Mouse (Mus musculus): ENCODE data around the gene Upf1. TPM values are rescaled to one million over a fixed set of nuclear protein-coding genes. Genes with fewer than 3 reads are reported as not detected.

The Upf1 gene
- total and polyA plus RNA-seq, 2 experiments from 2014 or later, result 9.7 to 45.4 TPM

GRCm38 (mm10) chr8:70283136-70284077, 69.7 kb downstream of the Upf1 start:
- ATAC-seq (ENCODE audit: low FRiP score) (peak; percentile 53), DNase-seq (ENCODE audit: low spot score) (peak; percentile 15)
- Histone ChIP-seq H3K9me3 (ENCODE audit: low read length) (no peaks in the 10 kb centered on the region), H3K9ac (replicated peaks; ENCODE audit: low read length, poor library complexity, severe bottlenecking) (peak overlapping the region; percentile 71), H3K4me1 (ENCODE audit: insufficient read depth, low read length) (no peaks in the 10 kb centered on the region), H3K27me3 (ENCODE audit: insufficient read depth, low read length) (no peaks in the 10 kb centered on the region), H3K4me2 (ENCODE audit: low read depth, low read length, poor library complexity, severe bottlenecking) (peak overlapping the region; percentile 92), H3K27ac (ENCODE audit: low read depth, low read length) (peak overlapping the region; percentile 43), H3K4me3 (ENCODE audit: low read depth, low read length) (peak overlapping the region; percentile 67), H3K36me3 (ENCODE audit: insufficient read depth, low read length) (peaks cover 3% of the 10 kb centered on the region; the same call in 1 of the 2 replicates)
- under 1% methylated on average over 52 of the region's 55 CpGs for WGBS
- TF ChIP-seq CTCF (IDR thresholded peaks at IDR 0.05), result no peak

DNA sequence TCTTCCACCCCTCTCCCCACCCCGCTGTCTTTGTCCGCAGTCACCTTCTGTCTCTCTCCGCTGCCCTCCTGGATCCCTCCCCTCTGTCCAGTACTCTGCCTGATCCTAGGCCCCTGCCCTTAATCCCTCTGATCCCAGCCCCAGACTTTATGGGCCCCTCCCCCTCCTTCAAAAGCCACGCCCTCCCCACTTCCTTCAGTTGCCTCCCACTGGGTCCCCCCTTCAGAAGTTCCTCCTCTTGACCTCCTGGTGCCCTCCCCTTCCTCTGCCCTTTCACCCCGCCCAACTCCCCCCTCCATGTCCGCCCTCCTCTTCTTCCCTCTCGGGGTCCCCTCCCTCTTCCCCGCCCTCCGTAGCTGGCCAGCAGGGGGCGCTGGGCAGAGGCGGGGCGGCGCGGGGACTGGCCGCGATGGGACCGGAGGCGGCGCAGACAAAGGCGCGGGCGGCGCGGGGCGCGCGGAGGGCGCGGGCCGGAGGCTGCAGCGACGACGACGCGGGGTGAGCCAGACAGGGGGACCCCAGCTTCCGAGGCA, 70.4 kb downstream of the Upf1 start, which contains the start of gene Homer3:
Gene Homer3, plus strand, starts transcription at position 225 of the 533 bp plus-strand sequence.
- Histone ChIP-seq H3K4me2 (ENCODE audit: low read depth, low read length, poor library complexity, severe bottlenecking) (peak within 1 kb of the TSS; percentile 92), H3K27me3 (ENCODE audit: insufficient read depth, low read length) (no peaks in the 10 kb centered on the region), H3K9me3 (ENCODE audit: low read length) (no peaks in the 10 kb centered on the region), H3K4me3 (ENCODE audit: low read depth, low read length) (peak within 1 kb of the TSS; percentile 67), H3K9ac (replicated peaks; ENCODE audit: low read length, poor library complexity, severe bottlenecking) (peak within 1 kb of the TSS; percentile 71), H3K27ac (ENCODE audit: low read depth, low read length) (peak within 1 kb of the TSS; percentile 43), H3K4me1 (ENCODE audit: insufficient read depth, low read length) (no peaks in the 10 kb centered on the region), H3K36me3 (ENCODE audit: insufficient read depth, low read length) (peaks cover 3% of the 10 kb centered on the region; the same call in 1 of the 2 replicates)
- TF ChIP-seq CTCF (IDR thresholded peaks at IDR 0.05), result peak; percentile 84
- WGBS, result 0% methylated on average over 31 of the region's 36 CpGs
- DNase-seq (ENCODE audit: low spot score), result peak; percentile 76
- peak; percentile 86 for ATAC-seq (ENCODE audit: low FRiP score)

Other genes with a start within 250 kb of the Upf1 start
- 440 and 447 TPM in 2 replicates for gene Ncan, start 232.4 kb downstream of the Upf1 start, total RNA-seq (2014; rRNA removed)
- 202 and 210 TPM in 2 replicates for gene Ncan, start 232.4 kb downstream of the Upf1 start, polyA plus RNA-seq (2015; fragmentation: Nextera tagmentation; extraction: Ambion mirVana)
- 5.4 and 7.7 TPM in 2 replicates for gene Nr2c2ap, start 221.9 kb downstream of the Upf1 start, total RNA-seq (2014; rRNA removed)
- 42.1 and 44.1 TPM in 2 replicates for gene Nr2c2ap, start 221.9 kb downstream of the Upf1 start, polyA plus RNA-seq (2015; fragmentation: Nextera tagmentation; extraction: Ambion mirVana)
- gene Rfxank, start 214.1 kb downstream of the Upf1 start, total RNA-seq (2014; rRNA removed), result 9.8 and 12.3 TPM in 2 replicates
- 7.4 and 9.3 TPM in 2 replicates for gene Rfxank, start 214.1 kb downstream of the Upf1 start, polyA plus RNA-seq (2015; fragmentation: Nextera tagmentation; extraction: Ambion mirVana)
- gene Borcs8, start 213.8 kb downstream of the Upf1 start, total RNA-seq (2014; rRNA removed), result 91.1 and 98.3 TPM in 2 replicates
- 49.8 and 58.6 TPM in 2 replicates for gene Borcs8, start 213.8 kb downstream of the Upf1 start, polyA plus RNA-seq (2015; fragmentation: Nextera tagmentation; extraction: Ambion mirVana)
- 0.55 and 1.1 TPM in 2 replicates for gene Mef2b, start 213.6 kb downstream of the Upf1 start, total RNA-seq (2014; rRNA removed)
- gene Mef2b, start 213.6 kb downstream of the Upf1 start, polyA plus RNA-seq (2015; fragmentation: Nextera tagmentation; extraction: Ambion mirVana), result 1.5 TPM in 2 replicates
- gene Tmem161a, start 180.9 kb downstream of the Upf1 start, total RNA-seq (2014; rRNA removed), result 52.4 and 64.8 TPM in 2 replicates
- gene Tmem161a, start 180.9 kb downstream of the Upf1 start, polyA plus RNA-seq (2015; fragmentation: Nextera tagmentation; extraction: Ambion mirVana), result 49.5 and 51.6 TPM in 2 replicates
- gene Slc25a42, start 141.0 kb downstream of the Upf1 start, total RNA-seq (2014; rRNA removed), result 15.1 and 18.0 TPM in 2 replicates
- 9.2 and 9.3 TPM in 2 replicates for gene Slc25a42, start 141.0 kb downstream of the Upf1 start, polyA plus RNA-seq (2015; fragmentation: Nextera tagmentation; extraction: Ambion mirVana)
- 139 and 150 TPM in 2 replicates for gene Sugp2, start 119.1 kb downstream of the Upf1 start, total RNA-seq (2014; rRNA removed)
- 71.7 and 75.7 TPM in 2 replicates for gene Sugp2, start 119.1 kb downstream of the Upf1 start, polyA plus RNA-seq (2015; fragmentation: Nextera tagmentation; extraction: Ambion mirVana)
- gene Armc6, start 118.8 kb downstream of the Upf1 start, total RNA-seq (2014; rRNA removed), result 112 and 119 TPM in 2 replicates
- gene Armc6, start 118.8 kb downstream of the Upf1 start, polyA plus RNA-seq (2015; fragmentation: Nextera tagmentation; extraction: Ambion mirVana), result 116 and 121 TPM in 2 replicates
- gene Homer3, start 70.5 kb downstream of the Upf1 start, total RNA-seq (2014; rRNA removed), result 36.4 and 49.7 TPM in 2 replicates
- gene Homer3, start 70.5 kb downstream of the Upf1 start, polyA plus RNA-seq (2015; fragmentation: Nextera tagmentation; extraction: Ambion mirVana), result 13.8 and 18.3 TPM in 2 replicates
- gene Ddx49, start 50.8 kb downstream of the Upf1 start, total RNA-seq (2014; rRNA removed), result 43.6 and 46.3 TPM in 2 replicates
- gene Ddx49, start 50.8 kb downstream of the Upf1 start, polyA plus RNA-seq (2015; fragmentation: Nextera tagmentation; extraction: Ambion mirVana), result 41.2 and 47.0 TPM in 2 replicates
- 97.1 and 106 TPM in 2 replicates for gene Cope, start 50.8 kb downstream of the Upf1 start, total RNA-seq (2014; rRNA removed)
- 264 and 291 TPM in 2 replicates for gene Cope, start 50.8 kb downstream of the Upf1 start, polyA plus RNA-seq (2015; fragmentation: Nextera tagmentation; extraction: Ambion mirVana)
- gene Cers1, start 37.5 kb downstream of the Upf1 start, total RNA-seq (2014; rRNA removed), result 65.1 and 86.5 TPM in 2 replicates
- 47.9 and 51.3 TPM in 2 replicates for gene Cers1, start 37.5 kb downstream of the Upf1 start, polyA plus RNA-seq (2015; fragmentation: Nextera tagmentation; extraction: Ambion mirVana)
- gene Gdf1, start 23.5 kb downstream of the Upf1 start, total RNA-seq (2014; rRNA removed), result not detected in 2 replicates
- 4.8 and 5.3 TPM in 2 replicates for gene Gdf1, start 23.5 kb downstream of the Upf1 start, polyA plus RNA-seq (2015; fragmentation: Nextera tagmentation; extraction: Ambion mirVana)
- gene Comp, start 20.3 kb upstream of the Upf1 start, total RNA-seq (2014; rRNA removed), result 0.19 and 0.49 TPM in 2 replicates
- 0.38 and 0.77 TPM in 2 replicates for gene Comp, start 20.3 kb upstream of the Upf1 start, polyA plus RNA-seq (2015; fragmentation: Nextera tagmentation; extraction: Ambion mirVana)
- 56.3 and 57.4 TPM in 2 replicates for gene Crtc1, start 86.3 kb upstream of the Upf1 start, total RNA-seq (2014; rRNA removed)
- gene Crtc1, start 86.3 kb upstream of the Upf1 start, polyA plus RNA-seq (2015; fragmentation: Nextera tagmentation; extraction: Ambion mirVana), result 46.5 and 47.8 TPM in 2 replicates
- 48.9 and 51.0 TPM in 2 replicates for gene Klhl26, start 123.7 kb upstream of the Upf1 start, total RNA-seq (2014; rRNA removed)
- gene Klhl26, start 123.7 kb upstream of the Upf1 start, polyA plus RNA-seq (2015; fragmentation: Nextera tagmentation; extraction: Ambion mirVana), result 39.4 TPM in 2 replicates
- gene Tmem59l, start 134.1 kb upstream of the Upf1 start, total RNA-seq (2014; rRNA removed), result 168 and 206 TPM in 2 replicates
- 203 and 226 TPM in 2 replicates for gene Tmem59l, start 134.1 kb upstream of the Upf1 start, polyA plus RNA-seq (2015; fragmentation: Nextera tagmentation; extraction: Ambion mirVana)
- 4.1 and 4.3 TPM in 2 replicates for gene Crlf1, start 139.9 kb upstream of the Upf1 start, total RNA-seq (2014; rRNA removed)
- gene Crlf1, start 139.9 kb upstream of the Upf1 start, polyA plus RNA-seq (2015; fragmentation: Nextera tagmentation; extraction: Ambion mirVana), result 9.4 and 10.9 TPM in 2 replicates
- 118 and 121 TPM in 2 replicates for gene Rex1bd, start 153.5 kb upstream of the Upf1 start, total RNA-seq (2014; rRNA removed)
- 198 and 212 TPM in 2 replicates for gene Rex1bd, start 153.5 kb upstream of the Upf1 start, polyA plus RNA-seq (2015; fragmentation: Nextera tagmentation; extraction: Ambion mirVana)
- gene Uba52, start 157.5 kb upstream of the Upf1 start, total RNA-seq (2014; rRNA removed), result 357 and 402 TPM in 2 replicates
- gene Uba52, start 157.5 kb upstream of the Upf1 start, polyA plus RNA-seq (2015; fragmentation: Nextera tagmentation; extraction: Ambion mirVana), result 721 and 736 TPM in 2 replicates
- gene Fkbp8, start 174.4 kb upstream of the Upf1 start, total RNA-seq (2014; rRNA removed), result 490 and 533 TPM in 2 replicates
- gene Fkbp8, start 174.4 kb upstream of the Upf1 start, polyA plus RNA-seq (2015; fragmentation: Nextera tagmentation; extraction: Ambion mirVana), result 351 and 386 TPM in 2 replicates
- gene Kxd1, start 174.7 kb upstream of the Upf1 start, total RNA-seq (2014; rRNA removed), result 36.3 and 38.2 TPM in 2 replicates
- gene Kxd1, start 174.7 kb upstream of the Upf1 start, polyA plus RNA-seq (2015; fragmentation: Nextera tagmentation; extraction: Ambion mirVana), result 53.1 and 55.8 TPM in 2 replicates
- gene Ell, start 186.2 kb upstream of the Upf1 start, total RNA-seq (2014; rRNA removed), result 10.2 and 14.1 TPM in 2 replicates
- 12.6 and 13.2 TPM in 2 replicates for gene Ell, start 186.2 kb upstream of the Upf1 start, polyA plus RNA-seq (2015; fragmentation: Nextera tagmentation; extraction: Ambion mirVana)
- 176 and 180 TPM in 2 replicates for gene Isyna1, start 241.1 kb upstream of the Upf1 start, total RNA-seq (2014; rRNA removed)
- gene Isyna1, start 241.1 kb upstream of the Upf1 start, polyA plus RNA-seq (2015; fragmentation: Nextera tagmentation; extraction: Ambion mirVana), result 140 and 146 TPM in 2 replicates